Mouse (Mus musculus) erythroblast, embryonic 14.5 days (primary cell): ENCODE measurements around the gene Atp2a1.

ENCODE experiments used
- GATA1 ChIP-seq: IDR thresholded peaks from 2 replicates; pipeline ENCODE4 v1.6.1; 2012; ENCODE audit warnings: low read length, inconsistent platforms, mixed read lengths
- TAL1 ChIP-seq: IDR thresholded peaks from 3 replicates; pipeline ENCODE4 v1.6.1; 2012; ENCODE audit warnings: low read length, inconsistent platforms, mixed read lengths

GRCm38 (mm10) chr7:126491005-126491404 is 28.1 kb upstream of the Atp2a1 start:
- TF ChIP-seq GATA1, result no peak
- no peak for TF ChIP-seq TAL1
